ENCODE assay signal across 9 mouse cellular contexts in genomic region chr10:52533893-52534287, GRCm38 (mm10).
DNase-seq lines count a peak whose midpoint lies in the region; ATAC-seq lines count a peak whose summit lies in the region.
"Had no signal": no experiment of that assay in that cellular context is flagged by ENCODE, and none has a peak within 500 bp of the region (broad histone marks: within the 10 kb centered on the region; RNA-seq: fewer than 3 reads in every experiment).

No protein-coding gene starts in this region.

- DNase-seq in left cerebral cortex, adult 18-20 months (ENCODE audit: low spot score in 2 of 2) = peak; percentile 47 to 68
- no peak for DNase-seq in left cerebral cortex, adult 11 months (ENCODE audit: low spot score)
- DNase-seq in Muller cell, postnatal 12 days (ENCODE audit: inconsistent ontology term) = peak; percentile 64
- DNase-seq in brain, embryonic 18.5 days (ENCODE audit: low read depth, low spot score) = peak; percentile 24
- DNase-seq in retina, embryonic 14.5 days (ENCODE audit: low spot score) = peak; percentile 73
- no peak for DNase-seq in spleen, postnatal 4 days (ENCODE audit: low spot score in 2 of 2)
- no peak for DNase-seq in gastrocnemius, adult 8-10 months (ENCODE audit: low spot score in 2 of 2)
- DNase-seq: liver, embryonic 13.5 days had no signal

- H3K4me3 ChIP-seq in forebrain, embryonic 16.5 days (replicated peaks; ENCODE audit: low read length) = no peak overlapping the region
- H3K4me3 ChIP-seq: liver, embryonic 13.5 days had no signal

- no peaks in the 10 kb centered on the region for H3K9me3 ChIP-seq in forebrain, embryonic 16.5 days (ENCODE audit: control insufficient read depth, low read length)
- H3K9me3 ChIP-seq: liver, embryonic 13.5 days had no signal

- no peak overlapping the region for H3K4me2 ChIP-seq in forebrain, embryonic 16.5 days (ENCODE audit: low read length)
- H3K4me2 ChIP-seq: liver, embryonic 13.5 days had no signal

- H3K27me3 ChIP-seq in forebrain, embryonic 16.5 days (replicated peaks; ENCODE audit: control insufficient read depth, insufficient read depth, low read length) = no peaks in the 10 kb centered on the region
- H3K27me3 ChIP-seq: liver, embryonic 13.5 days had no signal

- H3K36me3 ChIP-seq in forebrain, embryonic 16.5 days (ENCODE audit: control insufficient read depth, insufficient read depth) = no peaks in the 10 kb centered on the region
- H3K36me3 ChIP-seq: liver, embryonic 13.5 days had no signal

- H3K9ac ChIP-seq in forebrain, embryonic 16.5 days (replicated peaks; ENCODE audit: low read depth, low read length) = no peak overlapping the region
- H3K9ac ChIP-seq: liver, embryonic 13.5 days had no signal

- peak; percentile 34; the same call in 1 of the 2 replicates for ATAC-seq in forebrain, embryonic 16.5 days

- no peaks in the 10 kb centered on the region for H3K4me1 ChIP-seq in forebrain, embryonic 16.5 days (replicated peaks; ENCODE audit: control insufficient read depth, insufficient read depth, low read length)
- H3K4me1 ChIP-seq: liver, embryonic 13.5 days had no signal

- 34% methylated on average over 4 of the region's 4 CpGs for WGBS in forebrain, embryonic 16.5 days

- H3K27ac ChIP-seq in forebrain, embryonic 16.5 days (ENCODE audit: low read length) = no peak overlapping the region
- H3K27ac ChIP-seq: liver, embryonic 13.5 days had no signal

Comparison
In these comparisons a context has a peak if more than half of its experiments do, and no peak if none do; other contexts are left out.
1. DNase-seq: peak in left cerebral cortex, adult 18-20 months (2 of 2), Muller cell, postnatal 12 days (single experiment), brain, embryonic 18.5 days (single experiment) and retina, embryonic 14.5 days (single experiment); none in left cerebral cortex, adult 11 months (single experiment), spleen, postnatal 4 days (0 of 2) and gastrocnemius, adult 8-10 months (0 of 2).